8 mouse cellular contexts compared by ENCODE assay signal in genomic region chr14:74946751-74947375, GRCm38 (mm10). TPM values are rescaled to one million over a fixed set of nuclear protein-coding genes. Genes with fewer than 3 reads are reported as not detected.
A peak's percentile ranks its signal among the peaks of the same experiment; 100 is the strongest.
DNase-seq lines count a peak whose midpoint lies in the region; ATAC-seq and TF ChIP-seq lines count a peak whose summit lies in the region.

No protein-coding gene starts in this region.

- H3K27ac ChIP-seq in heart, embryonic 14.5 days (replicated peaks in 1 of 2; ENCODE audit: control insufficient read depth in 1 of 2, insufficient read depth in 1 of 2, low read depth in 2 of 2, low read length in 2 of 2) = peak overlapping the region; percentile 85 to 93
- peak overlapping the region; percentile 88 for H3K27ac ChIP-seq in liver, embryonic 13.5 days
- H3K27ac ChIP-seq in stomach, embryonic 15.5 days = peak overlapping the region; percentile 92

- H3K36me3 ChIP-seq in C2C12 (ENCODE audit: control insufficient read depth, insufficient read depth) = no peaks in the 10 kb centered on the region
- no peaks in the 10 kb centered on the region for H3K36me3 ChIP-seq in heart, embryonic 14.5 days (ENCODE audit: control insufficient read depth, insufficient read depth, low read length)
- H3K36me3 ChIP-seq in liver, embryonic 13.5 days = no peaks in the 10 kb centered on the region
- H3K36me3 ChIP-seq in stomach, embryonic 15.5 days = no peaks in the 10 kb centered on the region

- peaks cover 4% of the 10 kb centered on the region for H3K79me3 ChIP-seq in C2C12 (ENCODE audit: low read depth)

- H3K79me2 ChIP-seq in C2C12 (ENCODE audit: control insufficient read depth, insufficient read depth) = peaks cover 43% of the 10 kb centered on the region

- no peak for TF ChIP-seq CTCF in C2C12 (IDR thresholded peaks at IDR 0.05; ENCODE audit: control insufficient read depth, insufficient read depth, insufficient read length)

- H3K4me1 ChIP-seq in heart, embryonic 14.5 days (ENCODE audit: control insufficient read depth in 2 of 2, insufficient read depth in 2 of 2, low read length in 2 of 2) = peaks cover 8 to 26% of the 10 kb centered on the region in 2 experiments
- peaks cover 50% of the 10 kb centered on the region for H3K4me1 ChIP-seq in liver, embryonic 13.5 days (replicated peaks)
- peaks cover 20% of the 10 kb centered on the region; the same call in 1 of the 2 replicates for H3K4me1 ChIP-seq in stomach, embryonic 15.5 days

- ATAC-seq in heart, embryonic 14.5 days (ENCODE audit: insufficient number of reproducible peaks, insufficient read depth, low FRiP score, low read depth) = peak; percentile 60
- ATAC-seq in liver, embryonic 13.5 days (ENCODE audit: low read depth) = peak; percentile 82
- peak; percentile 75 for ATAC-seq in stomach, embryonic 15.5 days (ENCODE audit: insufficient read depth, low FRiP score, low read depth)

- peak overlapping the region; percentile 72 for H3ac ChIP-seq in C2C12 (ENCODE audit: control insufficient read depth, insufficient read length, low read depth)

- peak overlapping the region; percentile 93 for H3K9ac ChIP-seq in heart, embryonic 14.5 days (ENCODE audit: low read length)
- peak overlapping the region; percentile 87 for H3K9ac ChIP-seq in liver, embryonic 13.5 days
- peak overlapping the region; percentile 70 for H3K9ac ChIP-seq in stomach, embryonic 15.5 days

- no peaks in the 10 kb centered on the region for H3K9me3 ChIP-seq in heart, embryonic 14.5 days (ENCODE audit: control insufficient read depth, low read length)
- no peaks in the 10 kb centered on the region for H3K9me3 ChIP-seq in liver, embryonic 13.5 days (replicated peaks)
- H3K9me3 ChIP-seq in stomach, embryonic 15.5 days = no peaks in the 10 kb centered on the region

- WGBS in heart, embryonic 14.5 days = 0% methylated on average over 56 of the region's 56 CpGs
- WGBS in liver, embryonic 13.5 days (ENCODE audit: insufficient replicate concordance) = under 1% methylated on average over 56 of the region's 56 CpGs
- under 1% methylated on average over 56 of the region's 56 CpGs for WGBS in stomach, embryonic 15.5 days

- H3K4me2 ChIP-seq in heart, embryonic 14.5 days (ENCODE audit: low read length) = peak overlapping the region; percentile 89
- peak overlapping the region; percentile 95 for H3K4me2 ChIP-seq in liver, embryonic 13.5 days
- peak overlapping the region; percentile 86 for H3K4me2 ChIP-seq in stomach, embryonic 15.5 days

- peak; percentile 39 for DNase-seq in brain, embryonic 18.5 days (ENCODE audit: low read depth, low spot score)
- DNase-seq in fat pad, adult 2 months (ENCODE audit: extremely low read depth, low read depth, low spot score) = peak; percentile 30
- DNase-seq in kidney, postnatal 14 days = peak; percentile 89
- DNase-seq in liver, embryonic 13.5 days = peak; percentile 63
- DNase-seq in natural killer cell, adult 2 months (ENCODE audit: low spot score in 2 of 2) = peak; percentile 70 to 84

- H3K4me3 ChIP-seq in C2C12 (ENCODE audit: insufficient read depth, poor library complexity, severe bottlenecking) = peak overlapping the region; percentile 72
- H3K4me3 ChIP-seq in heart, embryonic 14.5 days (ENCODE audit: control insufficient read depth in 1 of 2, insufficient read depth in 1 of 2, low read depth in 1 of 2, low read length in 2 of 2) = peak overlapping the region; percentile 67 to 94
- peak overlapping the region; percentile 90 for H3K4me3 ChIP-seq in liver, embryonic 13.5 days (replicated peaks)
- H3K4me3 ChIP-seq in stomach, embryonic 15.5 days (replicated peaks) = peak overlapping the region; percentile 81

- no peaks in the 10 kb centered on the region for H3K27me3 ChIP-seq in C2C12 (ENCODE audit: control insufficient read depth, insufficient read depth, insufficient read length)
- H3K27me3 ChIP-seq in heart, embryonic 14.5 days (ENCODE audit: control insufficient read depth, insufficient read depth, low read length) = no peaks in the 10 kb centered on the region
- H3K27me3 ChIP-seq in liver, embryonic 13.5 days = no peaks in the 10 kb centered on the region
- H3K27me3 ChIP-seq in stomach, embryonic 15.5 days (replicated peaks) = no peaks in the 10 kb centered on the region

TF ChIP-seq in C2C12, 6 proteins besides CTCF, POLR2A, EP300 and RAD21:
- TF ChIP-seq MAX (IDR thresholded peaks at IDR 0.05) (no peak), USF1 (IDR thresholded peaks at IDR 0.05; ENCODE audit: low read depth) (no peak), FOSL1 (IDR thresholded peaks at IDR 0.05; ENCODE audit: insufficient read depth, low read length, poor library complexity, severe bottlenecking) (no peak), MYOG (IDR thresholded peaks at IDR 0.05; ENCODE audit: control insufficient read depth, extremely low read depth, insufficient read length) (no peak), CEBPB (IDR thresholded peaks at IDR 0.05; ENCODE audit: low read depth) (no peak), MYOD1 (IDR thresholded peaks at IDR 0.05; ENCODE audit: control insufficient read depth, insufficient read length, low read depth) (no peak)

RNA-seq across cellular contexts. Expression of gene Lrch1, which starts 0.8 kb away (rescaled TPM):
- polyA plus RNA-seq in C2C12 (2012; fragmentation: generic; extraction: Trizol) = 5.0 TPM
- 11.4 and 16.3 TPM in 2 replicates for polyA plus RNA-seq in heart, embryonic 14.5 days (2014; fragmentation: Nextera tagmentation; extraction: Ambion mirVana)
- polyA plus RNA-seq in liver, embryonic 13.5 days (2015; fragmentation: Nextera tagmentation; extraction: Ambion mirVana) = 4.3 and 5.3 TPM in 2 replicates
- polyA plus RNA-seq in stomach, embryonic 15.5 days (2015; fragmentation: Nextera tagmentation; extraction: Ambion mirVana) = 12.4 and 13.9 TPM in 2 replicates

Comparison
In these comparisons a context has a peak if more than half of its experiments do, and no peak if none do; other contexts are left out.
1. Peak in every context shown above with its lines: DNase-seq, ATAC-seq, H3K4me3 ChIP-seq and H3K27ac ChIP-seq.
2. DNase-seq: peak in every context shown above with its lines; median percentile 89 in kidney, postnatal 14 days; 77 in natural killer cell, adult 2 months; 63 in liver, embryonic 13.5 days; 39 in brain, embryonic 18.5 days; 30 in fat pad, adult 2 months.